Mouse (Mus musculus) CH12.LX (cell line): ENCODE measurements around the gene Dnm1. TPM values are rescaled to one million over a fixed set of nuclear protein-coding genes. Genes with fewer than 3 reads are reported as not detected.

Experiments
- DNase-seq: peaks from one replicate; pipeline ENCODE4 v3.0.0-alpha.2; 2013; ENCODE audit errors: extremely low read depth
- H3K27ac ChIP-seq: 2 replicates; pipeline ENCODE4 v1.5.1; 2012; ENCODE audit warnings: low read depth, mild to moderate bottlenecking, control low read depth, moderate library complexity; ENCODE audit not compliant: insufficient read depth
- H3K27me3 ChIP-seq: replicated peaks from 2 replicates; pipeline ENCODE3; 2012; ENCODE audit warnings: inconsistent platforms
- H3K36me3 ChIP-seq, 2 experiments: replicated peaks in 1 of 2; 2 replicates each; pipeline versions ENCODE3 to v1.6.1; 2012; ENCODE audit warnings: inconsistent platforms in 1 of 2, low read length in 1 of 2, mild to moderate bottlenecking in 1 of 2, mixed read lengths in 1 of 2, moderate library complexity in 1 of 2; ENCODE audit not compliant: control insufficient read depth in 1 of 2, insufficient read depth in 1 of 2
- H3K4me1 ChIP-seq, 2 experiments: 2 replicates each; pipeline ENCODE4 v1.6.1; 2012; ENCODE audit warnings: inconsistent platforms in 1 of 2, moderate library complexity in 1 of 2; ENCODE audit not compliant: insufficient read depth in 2 of 2, control insufficient read depth in 1 of 2
- H3K4me2 ChIP-seq: 2 replicates; pipeline ENCODE4 v1.6.1; 2012; ENCODE audit warnings: low read depth, mild to moderate bottlenecking, control low read depth; ENCODE audit not compliant: poor library complexity, insufficient read depth, severe bottlenecking
- H3K4me3 ChIP-seq, 3 experiments: fragments of 150-350 bp in 1 of 3; sonication (generic) in 1 of 3; replicated peaks in 1 of 3; 2 replicates each; pipeline versions ENCODE3 to v1.5.1; 2011 to 2012; ENCODE audit warnings: low read depth in 2 of 3, low read length in 2 of 3, mild to moderate bottlenecking in 2 of 3, moderate library complexity in 2 of 3, control low read depth in 1 of 3, improper control_type of control experiment in 1 of 3, inconsistent platforms in 1 of 3, mixed read lengths in 1 of 3; ENCODE audit not compliant: poor library complexity in 1 of 3
- H3K79me2 ChIP-seq: replicated peaks from 2 replicates; pipeline ENCODE4 v1.6.1; 2012; ENCODE audit warnings: mild to moderate bottlenecking, moderate library complexity; ENCODE audit not compliant: control insufficient read depth, poor library complexity, insufficient read depth, severe bottlenecking; ENCODE audit errors: extremely low read depth
- H3K9ac ChIP-seq: 2 replicates; pipeline ENCODE4 v1.6.1; 2012; ENCODE audit warnings: low read depth, mild to moderate bottlenecking, control low read depth, moderate library complexity; ENCODE audit not compliant: insufficient read depth
- H3K9me3 ChIP-seq: replicated peaks from 2 replicates; pipeline ENCODE3; 2012; ENCODE audit warnings: low read length, inconsistent platforms, mixed read lengths
- BHLHE40 ChIP-seq: IDR thresholded peaks from 2 replicates; pipeline ENCODE4 v1.6.1; 2011; ENCODE audit warnings: mild to moderate bottlenecking, low read depth, low read length, improper control_type of control experiment
- CHD1 ChIP-seq: IDR thresholded peaks from 2 replicates; pipeline ENCODE4 v1.6.1; 2012; ENCODE audit warnings: low read depth, low read length, improper control_type of control experiment, inconsistent platforms
- CHD2 ChIP-seq: IDR thresholded peaks from 2 replicates; pipeline ENCODE4 v1.6.1; 2011; ENCODE audit warnings: low read length, improper control_type of control experiment
- CTCF ChIP-seq, 2 experiments: IDR thresholded peaks in 1 of 2; conservative IDR thresholded peaks in 1 of 2; 2 replicates each; pipeline ENCODE4 v1.5.1; 2011 to 2012; ENCODE audit warnings: low read depth in 2 of 2, low read length in 2 of 2, improper control_type of control experiment in 1 of 2, inconsistent platforms in 1 of 2, mild to moderate bottlenecking in 1 of 2, moderate library complexity in 1 of 2
- E2F4 ChIP-seq: IDR thresholded peaks from 2 replicates; pipeline ENCODE4 v1.6.1; 2011; ENCODE audit warnings: low read depth, low read length, improper control_type of control experiment; ENCODE audit not compliant: insufficient replicate concordance
- ELF1 ChIP-seq: IDR thresholded peaks from 2 replicates; pipeline ENCODE4 v1.6.1; 2014; ENCODE audit warnings: low read depth, mild to moderate bottlenecking, inconsistent platforms, low read length, improper control_type of control experiment
- EP300 ChIP-seq: IDR thresholded peaks from 2 replicates; pipeline ENCODE4 v1.6.1; 2011; ENCODE audit warnings: low read length, improper control_type of control experiment
- ETS1 ChIP-seq: conservative IDR thresholded peaks from 2 replicates; pipeline ENCODE4 v1.6.1; 2012; ENCODE audit warnings: low read depth, mild to moderate bottlenecking, inconsistent platforms, low read length, improper control_type of control experiment, moderate library complexity
- GABPA ChIP-seq: IDR thresholded peaks from 2 replicates; pipeline ENCODE4 v1.6.1; 2012; ENCODE audit warnings: low read depth, low read length, improper control_type of control experiment, inconsistent platforms; ENCODE audit not compliant: insufficient replicate concordance
- HCFC1 ChIP-seq: IDR thresholded peaks from 2 replicates; pipeline ENCODE4 v1.6.1; 2012; ENCODE audit warnings: low read depth, mild to moderate bottlenecking, inconsistent platforms, low read length, improper control_type of control experiment
- JUND ChIP-seq: conservative IDR thresholded peaks from 2 replicates; pipeline ENCODE4 v1.6.1; 2011; ENCODE audit warnings: low read depth, low read length, improper control_type of control experiment
- KAT2A ChIP-seq: IDR thresholded peaks from 2 replicates; pipeline ENCODE4 v1.6.1; 2012; ENCODE audit warnings: low read length, improper control_type of control experiment, inconsistent platforms; ENCODE audit not compliant: insufficient replicate concordance
- MAZ ChIP-seq: IDR thresholded peaks from 2 replicates; pipeline ENCODE4 v1.6.1; 2012; ENCODE audit warnings: low read depth, mild to moderate bottlenecking, inconsistent platforms, low read length, improper control_type of control experiment, moderate library complexity
- MEF2A ChIP-seq: IDR thresholded peaks from 2 replicates; pipeline ENCODE4 v1.6.1; 2014; ENCODE audit warnings: low read depth, mild to moderate bottlenecking, inconsistent platforms, low read length, improper control_type of control experiment, borderline replicate concordance
- MXI1 ChIP-seq: IDR thresholded peaks from 2 replicates; pipeline ENCODE4 v1.6.1; 2011; ENCODE audit warnings: mild to moderate bottlenecking, low read depth, low read length, improper control_type of control experiment
- POLR2AphosphoS2 ChIP-seq: IDR thresholded peaks from 2 replicates; pipeline ENCODE4 v1.6.1; 2011; ENCODE audit warnings: low read depth, low read length, improper control_type of control experiment
- RAD21 ChIP-seq: IDR thresholded peaks from 2 replicates; pipeline ENCODE4 v1.6.1; 2011; ENCODE audit warnings: low read depth, mild to moderate bottlenecking, low read length, improper control_type of control experiment, moderate library complexity
- RCOR1 ChIP-seq: conservative IDR thresholded peaks from 2 replicates; pipeline ENCODE4 v1.6.1; 2012; ENCODE audit warnings: low read depth, mild to moderate bottlenecking, inconsistent platforms, low read length, improper control_type of control experiment
- SIN3A ChIP-seq: IDR thresholded peaks from 2 replicates; pipeline ENCODE4 v1.6.1; 2012; ENCODE audit warnings: low read length, improper control_type of control experiment, inconsistent platforms
- TCF12 ChIP-seq: IDR thresholded peaks from 2 replicates; pipeline ENCODE4 v1.6.1; 2014; ENCODE audit warnings: low read depth, mild to moderate bottlenecking, inconsistent platforms, low read length, improper control_type of control experiment
- USF1 ChIP-seq: IDR thresholded peaks from 2 replicates; pipeline ENCODE4 v1.6.1; 2014; ENCODE audit warnings: low read depth, mild to moderate bottlenecking, inconsistent platforms, low read length, improper control_type of control experiment
- USF2 ChIP-seq: conservative IDR thresholded peaks from 2 replicates; pipeline ENCODE4 v1.6.1; 2011; ENCODE audit warnings: low read depth, low read length, improper control_type of control experiment
- ZKSCAN1 ChIP-seq: IDR thresholded peaks from 2 replicates; pipeline ENCODE4 v1.6.1; 2012; ENCODE audit warnings: low read depth, inconsistent platforms, low read length, improper control_type of control experiment, borderline replicate concordance
- ZMIZ1 ChIP-seq: IDR thresholded peaks from 2 replicates; pipeline ENCODE4 v1.6.1; 2012; ENCODE audit warnings: low read depth, mild to moderate bottlenecking, inconsistent platforms, low read length, improper control_type of control experiment
- dilution Hi-C: fragments of 300-500 bp; cut with MboI; formaldehyde crosslinking; loops from 2 replicates; pipeline ENCODE4 v1.14.3; 2020; ENCODE audit warnings: low sequenced_read_pairs; ENCODE audit not compliant: extremely low pct_unique_long_range_greater_than_20kb, extremely low pct_ligation_motif_present
- in situ Hi-C: fragments of 300-500 bp; cut with MboI; formaldehyde crosslinking; loops from 3 replicates; pipeline ENCODE4 v1.14.3; 2019; ENCODE audit warnings: low sequenced_read_pairs, low pct_ligation_motif_present, low pct_unique_long_range_greater_than_20kb, mixed read lengths
- polyA plus RNA-seq: library from polyadenylated mRNA; unstranded; fragments of >175 nt; gene quantifications from 2 replicates; pipeline ENCODE4 v1.2.1, GENCODE M21; 2012; ENCODE audit warnings: low read depth; ENCODE audit not compliant: insufficient read length
- total RNA-seq, 2 experiments: library from RNA; depleted of rRNA; stranded (reverse); fragments of 300-350 nt in 1 of 2; fragments of >200 nt in 1 of 2; gene quantifications; 2 replicates each; pipeline ENCODE4 v1.2.3; 2012 to 2014

Gene Dnm1
- total and polyA plus RNA-seq, 3 experiments: 0.25 TPM; not detected in 2

GRCm38 (mm10) chr2:32347019-32347418 is 6.1 kb downstream of the Dnm1 start:
- Histone ChIP-seq H3K27me3 (peaks cover 86% of the 10 kb centered on the region), H3K4me2 (no peak overlapping the region), H3K9me3 (no peaks in the 10 kb centered on the region), H3K9ac (no peak overlapping the region), H3K27ac (no peak overlapping the region), H3K4me1 (peaks cover 2 to 14% of the 10 kb centered on the region in 2 experiments; a peak in 3 of 4 replicates), H3K4me3 (no peak overlapping the region), H3K36me3 (no peaks in the 10 kb centered on the region), H3K79me2 (no peaks in the 10 kb centered on the region)
- TF ChIP-seq RAD21 (no peak), POLR2AphosphoS2 (no peak), EP300 (no peak), KAT2A (no peak), RCOR1 (no peak), TCF12 (no peak), CHD2 (no peak), JUND (no peak), E2F4 (no peak), BHLHE40 (no peak), GABPA (no peak), MXI1 (no peak), CTCF (conservative IDR thresholded peaks at IDR 0.05 in 1 of 2, IDR thresholded peaks at IDR 0.05 in 1 of 2; ENCODE audit: low read depth in 2 of 2, low read length in 2 of 2) (no peak), ZKSCAN1 (no peak)
- no peak for DNase-seq
- in situ Hi-C loops: no loop called here
- dilution Hi-C loops: no loop called here

GRCm38 (mm10) chr2:32344598-32345321 is 8.4 kb downstream of the Dnm1 start:
- peaks cover 83% of the 10 kb centered on the region for H3K27me3 ChIP-seq
- peaks cover 0 to 6% of the 10 kb centered on the region in 2 experiments; a peak in 2 of 4 replicates for H3K4me1 ChIP-seq
- in situ Hi-C loops: no loop called here
- no peaks in the 10 kb centered on the region for H3K79me2 ChIP-seq
- dilution Hi-C loops: no loop called here
- H3K36me3 ChIP-seq: no peaks in the 10 kb centered on the region
- H3K4me2 ChIP-seq: no peak overlapping the region
- no peak overlapping the region for H3K9ac ChIP-seq
- no peak for TF ChIP-seq ELF1
- TF ChIP-seq MAZ: no peak
- TF ChIP-seq ZMIZ1: no peak
- no peak for TF ChIP-seq HCFC1
- no peak for TF ChIP-seq USF2
- TF ChIP-seq E2F4: no peak
- no peak for TF ChIP-seq KAT2A
- TF ChIP-seq ETS1: no peak
- no peak for TF ChIP-seq MEF2A
- no peak for TF ChIP-seq EP300
- no peak for TF ChIP-seq SIN3A
- TF ChIP-seq CHD1: no peak
- no peak for TF ChIP-seq USF1
- no peak for TF ChIP-seq JUND
- no peak for TF ChIP-seq RCOR1
- H3K27ac ChIP-seq: no peak overlapping the region
- H3K4me3 ChIP-seq: no peak overlapping the region
- DNase-seq: no peak
- H3K9me3 ChIP-seq: no peaks in the 10 kb centered on the region
